In genomic region chr19:46504822-46505417, GRCm38 (mm10) we compare ENCODE assay signal across 8 mouse cellular contexts. TPM values are rescaled to one million over a fixed set of nuclear protein-coding genes. Genes with fewer than 3 reads are reported as not detected.
DNase-seq lines count a peak whose midpoint lies in the region; ATAC-seq and TF ChIP-seq lines count a peak whose summit lies in the region.

No protein-coding gene starts in this region.

- H3K27me3 ChIP-seq in megakaryocyte, embryonic 14.5 days (replicated peaks): no peaks in the 10 kb centered on the region
- H3K27me3 ChIP-seq in forebrain, embryonic 11.5 days (ENCODE audit: control insufficient read depth, insufficient read depth, low read length): no peaks in the 10 kb centered on the region
- H3K27me3 ChIP-seq in liver, adult 2 months (ENCODE audit: control insufficient read depth, insufficient read depth, low read length): no peaks in the 10 kb centered on the region

- no peak for TF ChIP-seq CTCF in liver, adult 2 months (IDR thresholded peaks at IDR 0.05; ENCODE audit: low read depth, low read length)
- TF ChIP-seq CTCF in olfactory bulb, adult 2 months (IDR thresholded peaks at IDR 0.05; ENCODE audit: insufficient read depth, low read depth, low read length): no peak

- H3K9me3 ChIP-seq in megakaryocyte, embryonic 14.5 days: no peaks in the 10 kb centered on the region
- H3K9me3 ChIP-seq in forebrain, embryonic 11.5 days (ENCODE audit: control insufficient read depth, low read length): no peaks in the 10 kb centered on the region

- TF ChIP-seq POLR2A in liver, adult 2 months (IDR thresholded peaks at IDR 0.05; ENCODE audit: extremely low read depth, insufficient read depth, low read length): no peak
- TF ChIP-seq POLR2A in olfactory bulb, adult 2 months (IDR thresholded peaks at IDR 0.05; ENCODE audit: insufficient read depth, low read depth, low read length): no peak

- 66% methylated on average over 9 of the region's 9 CpGs for WGBS in forebrain, embryonic 11.5 days
- 58% methylated on average over 9 of the region's 9 CpGs for WGBS in liver, adult 2 months
- WGBS in olfactory bulb, adult 2 months: 29% methylated on average over 9 of the region's 9 CpGs

- H3K4me1 ChIP-seq in megakaryocyte, embryonic 14.5 days: peaks cover 56% of the 10 kb centered on the region
- peaks cover 38% of the 10 kb centered on the region for H3K4me1 ChIP-seq in forebrain, embryonic 11.5 days (replicated peaks; ENCODE audit: control insufficient read depth, insufficient read depth, low read length)
- peaks cover 37% of the 10 kb centered on the region for H3K4me1 ChIP-seq in liver, adult 2 months (ENCODE audit: control insufficient read depth, insufficient read depth, low read length)
- peaks cover 51% of the 10 kb centered on the region for H3K4me1 ChIP-seq in olfactory bulb, adult 2 months (ENCODE audit: control insufficient read depth, insufficient read depth, low read length)

- H3K9ac ChIP-seq in forebrain, embryonic 11.5 days (ENCODE audit: low read length): peak overlapping the region; percentile 97
- H3K9ac ChIP-seq in liver, adult 2 months (ENCODE audit: low read depth, low read length): peak overlapping the region; percentile 11

- ATAC-seq in megakaryocyte, adult 5-6 weeks (ENCODE audit: poor library complexity, severe bottlenecking): no peak
- ATAC-seq in forebrain, embryonic 11.5 days (replicated peaks; ENCODE audit: low FRiP score): no peak

- H3K27ac ChIP-seq in forebrain, embryonic 11.5 days (ENCODE audit: low read depth, low read length): 0 out of 2 replicates have a peak overlapping the region, but pooled peaks have one; percentile 100
- H3K27ac ChIP-seq in liver, adult 2 months (replicated peaks; ENCODE audit: insufficient read depth, low read depth, low read length): peak overlapping the region; percentile 73
- H3K27ac ChIP-seq in olfactory bulb, adult 2 months (ENCODE audit: insufficient read depth, low read depth, low read length): peak overlapping the region; percentile 98

- H3K4me3 ChIP-seq in megakaryocyte, embryonic 14.5 days (replicated peaks): peak overlapping the region; percentile 90
- H3K4me3 ChIP-seq in forebrain, embryonic 11.5 days (ENCODE audit: low read depth, low read length): peak overlapping the region; percentile 91
- H3K4me3 ChIP-seq in liver, adult 2 months (ENCODE audit: insufficient read depth, low read depth, low read length): no peak overlapping the region; the same call in 1 of the 2 replicates
- H3K4me3 ChIP-seq in olfactory bulb, adult 2 months (ENCODE audit: insufficient read depth, low read depth, low read length): peak overlapping the region; percentile 90

- peaks cover 58% of the 10 kb centered on the region for H3K79me2 ChIP-seq in liver, adult 2 months (ENCODE audit: control insufficient read depth, insufficient read depth, low read length)

- H3K36me3 ChIP-seq in megakaryocyte, embryonic 14.5 days (replicated peaks; ENCODE audit: low read length): peaks cover 75% of the 10 kb centered on the region
- no peaks in the 10 kb centered on the region for H3K36me3 ChIP-seq in forebrain, embryonic 11.5 days (ENCODE audit: control insufficient read depth, insufficient read depth, low read length)
- H3K36me3 ChIP-seq in liver, adult 2 months (ENCODE audit: control insufficient read depth, insufficient read depth, low read length): peaks cover 4% of the 10 kb centered on the region; the same call in 1 of the 2 replicates

- peak overlapping the region; percentile 97 for H3K4me2 ChIP-seq in forebrain, embryonic 11.5 days (ENCODE audit: low read depth, low read length, severe bottlenecking)

- DNase-seq in forebrain, embryonic 11.5 days (ENCODE audit: low spot score): no peak
- DNase-seq in liver, adult 2 months (ENCODE audit: extremely low read depth, low read depth, low spot score): no peak
- DNase-seq in cerebellum, postnatal 25 days: no peak
- DNase-seq in gastrocnemius, adult 18-20 months (ENCODE audit: low spot score): no peak
- no peak for DNase-seq in adrenal gland, postnatal 4 days (ENCODE audit: low spot score in 2 of 2)

RNA-seq across cellular contexts. Expression of gene Trim8, which starts 3.4 kb away (rescaled TPM):
- 207 and 435 TPM in 2 replicates for polyA plus RNA-seq in megakaryocyte, embryonic 14.5 days (2012; ENCODE audit: insufficient read depth, low replicate concordance)
- 14.1 and 18.2 TPM in 2 replicates for total RNA-seq in megakaryocyte, adult 5-6 weeks (2015)
- 18.0 and 20.1 TPM in 2 replicates for total RNA-seq in megakaryocyte, adult 5-6 weeks (2017)
- 30.7 and 39.5 TPM in 2 replicates for polyA plus RNA-seq in forebrain, embryonic 11.5 days (2014; fragmentation: Nextera tagmentation; extraction: Ambion mirVana)
- 7.3 and 9.9 TPM in 2 replicates for total RNA-seq in liver, adult 2 months (2014; rRNA removed)
- polyA plus RNA-seq in liver, adult 2 months (2012; rRNA removed): 17.7 and 20.0 TPM in 2 replicates
- not detected in 2 replicates for polyA plus RNA-seq in olfactory bulb, adult 2 months (2012; ENCODE audit: insufficient read depth, insufficient read length, low replicate concordance, missing spikeins)
- total RNA-seq in gastrocnemius, adult 18-20 months (2021): 10 to 100 TPM; 17.6 to 22.5 TPM
- 10 to 100 TPM; 60.5 to 70.3 TPM for total RNA-seq in adrenal gland, postnatal 4 days (2021)
